11 mouse cellular contexts compared by ENCODE assay signal in genomic region chr6:125193390-125193789, GRCm38 (mm10). TPM values are rescaled to one million over a fixed set of nuclear protein-coding genes. Genes with fewer than 3 reads are reported as not detected.
DNase-seq lines count a peak whose midpoint lies in the region; ATAC-seq and TF ChIP-seq lines count a peak whose summit lies in the region.
"Had no signal": no experiment of that assay in that cellular context is flagged by ENCODE, and none has a peak within 500 bp of the region (broad histone marks: within the 10 kb centered on the region; RNA-seq: fewer than 3 reads in every experiment).

No protein-coding gene starts in this region.

- no peak for TF ChIP-seq CTCF in E14TG2a.4 (conservative IDR thresholded peaks at IDR 0.05; ENCODE audit: low read length)
- TF ChIP-seq CTCF in thymus, adult 2 months (IDR thresholded peaks at IDR 0.05; ENCODE audit: borderline replicate concordance, control insufficient read depth, extremely low read depth, insufficient read depth, low read length, poor library complexity) = no peak

- H3K4me2 ChIP-seq in hindbrain, embryonic 14.5 days (replicated peaks) = peak overlapping the region; percentile 88; the same call in 1 of the 2 replicates
- H3K4me2 ChIP-seq in hindbrain, embryonic 16.5 days (ENCODE audit: low read length) = no peak overlapping the region; the same call in 1 of the 2 replicates

- TF ChIP-seq POLR2A in thymus, adult 2 months (IDR thresholded peaks at IDR 0.05; ENCODE audit: control insufficient read depth, extremely low read depth, insufficient read depth, low read length, poor library complexity) = no peak

- no peak overlapping the region for H3K9ac ChIP-seq in hindbrain, embryonic 14.5 days
- no peak overlapping the region for H3K9ac ChIP-seq in hindbrain, embryonic 16.5 days (ENCODE audit: low read depth, low read length)

- no peak overlapping the region for H3K4me3 ChIP-seq in hindbrain, embryonic 14.5 days (replicated peaks; ENCODE audit: low read length)
- no peak overlapping the region for H3K4me3 ChIP-seq in hindbrain, embryonic 16.5 days (ENCODE audit: low read length)
- peak overlapping the region; percentile 96 for H3K4me3 ChIP-seq in E14TG2a.4 (replicated peaks; ENCODE audit: low read length)
- H3K4me3 ChIP-seq in limb, embryonic 10.5 days = 0 out of 2 replicates have a peak overlapping the region, but pooled peaks have one; percentile 6
- H3K4me3 ChIP-seq in thymus, adult 2 months (ENCODE audit: control insufficient read depth, insufficient read depth, low read length) = no peak overlapping the region

- H3K27me3 ChIP-seq in hindbrain, embryonic 14.5 days (ENCODE audit: control insufficient read depth, insufficient read depth, low read length) = no peaks in the 10 kb centered on the region
- no peaks in the 10 kb centered on the region for H3K27me3 ChIP-seq in hindbrain, embryonic 16.5 days (replicated peaks; ENCODE audit: control insufficient read depth, insufficient read depth, low read length)
- no peaks in the 10 kb centered on the region for H3K27me3 ChIP-seq in E14TG2a.4 (ENCODE audit: insufficient read depth, low read length)
- no peaks in the 10 kb centered on the region for H3K27me3 ChIP-seq in limb, embryonic 10.5 days (ENCODE audit: low read depth, poor library complexity, severe bottlenecking)
- H3K27me3 ChIP-seq in thymus, adult 2 months (ENCODE audit: control insufficient read depth, insufficient read depth, low read length) = no peaks in the 10 kb centered on the region

- DNase-seq in hindbrain, embryonic 14.5 days (ENCODE audit: low spot score) = no peak
- peak; percentile 68 for DNase-seq in 416B (ENCODE audit: low read depth)
- no peak for DNase-seq in limb, embryonic 10.5 days (ENCODE audit: low spot score)
- DNase-seq in thymus, adult 2 months = no peak
- DNase-seq in left cerebral cortex, adult 18-20 months (ENCODE audit: low spot score in 2 of 2) = no peak
- DNase-seq: embryo, embryonic 11 days; gastrocnemius, postnatal 14 days; kidney, adult 11 months; thymus, postnatal 25 days had no signal

- no peaks in the 10 kb centered on the region for H3K9me3 ChIP-seq in hindbrain, embryonic 14.5 days (ENCODE audit: control insufficient read depth, low read length)
- no peaks in the 10 kb centered on the region for H3K9me3 ChIP-seq in hindbrain, embryonic 16.5 days (ENCODE audit: control insufficient read depth, low read length)
- H3K9me3 ChIP-seq in E14TG2a.4 (ENCODE audit: low read length) = no peaks in the 10 kb centered on the region
- H3K9me3 ChIP-seq in limb, embryonic 10.5 days (replicated peaks) = no peaks in the 10 kb centered on the region

- peaks cover 29% of the 10 kb centered on the region for H3K36me3 ChIP-seq in hindbrain, embryonic 14.5 days (replicated peaks; ENCODE audit: control insufficient read depth, insufficient read depth)
- peaks cover 9% of the 10 kb centered on the region; the same call in 1 of the 2 replicates for H3K36me3 ChIP-seq in hindbrain, embryonic 16.5 days (ENCODE audit: control insufficient read depth, insufficient read depth, low read length)
- H3K36me3 ChIP-seq in E14TG2a.4 (ENCODE audit: insufficient read depth, low read length) = peaks cover 39% of the 10 kb centered on the region
- peaks cover 46% of the 10 kb centered on the region for H3K36me3 ChIP-seq in limb, embryonic 10.5 days
- peaks cover 5% of the 10 kb centered on the region; the same call in 1 of the 2 replicates for H3K36me3 ChIP-seq in thymus, adult 2 months (ENCODE audit: control insufficient read depth, insufficient read depth, low read length)

- H3K27ac ChIP-seq in hindbrain, embryonic 14.5 days = no peak overlapping the region
- H3K27ac ChIP-seq in hindbrain, embryonic 16.5 days (ENCODE audit: low read depth, low read length) = no peak overlapping the region
- no peak overlapping the region for H3K27ac ChIP-seq in limb, embryonic 10.5 days
- H3K27ac ChIP-seq in thymus, adult 2 months (ENCODE audit: control insufficient read depth, insufficient read depth, low read length) = no peak overlapping the region

- H3K4me1 ChIP-seq in hindbrain, embryonic 14.5 days (replicated peaks; ENCODE audit: control insufficient read depth, insufficient read depth, low read length) = peaks cover 12% of the 10 kb centered on the region
- peaks cover 8% of the 10 kb centered on the region for H3K4me1 ChIP-seq in hindbrain, embryonic 16.5 days (ENCODE audit: control insufficient read depth, insufficient read depth, low read depth, low read length)
- H3K4me1 ChIP-seq in E14TG2a.4 (replicated peaks; ENCODE audit: low read depth, low read length) = peaks cover 67% of the 10 kb centered on the region
- peaks cover 21% of the 10 kb centered on the region for H3K4me1 ChIP-seq in limb, embryonic 10.5 days
- H3K4me1 ChIP-seq in thymus, adult 2 months (replicated peaks; ENCODE audit: control insufficient read depth, insufficient read depth, low read length) = peaks cover 2% of the 10 kb centered on the region

- ATAC-seq in hindbrain, embryonic 14.5 days (ENCODE audit: low FRiP score) = no peak
- ATAC-seq in hindbrain, embryonic 16.5 days = no peak

- WGBS in hindbrain, embryonic 14.5 days = 79% methylated on average over 7 of the region's 7 CpGs
- 80% methylated on average over 7 of the region's 7 CpGs for WGBS in hindbrain, embryonic 16.5 days
- 79% methylated on average over 7 of the region's 7 CpGs for WGBS in limb, embryonic 10.5 days
- WGBS in thymus, adult 2 months = 82% methylated on average over 7 of the region's 7 CpGs

RNA-seq across cellular contexts. Expression of gene Mrpl51, which starts 1.8 kb away (rescaled TPM):
- polyA plus RNA-seq in hindbrain, embryonic 14.5 days (2014; fragmentation: Nextera tagmentation; extraction: Ambion mirVana) = 140 and 142 TPM in 2 replicates
- polyA plus RNA-seq in hindbrain, embryonic 16.5 days (2015; fragmentation: Nextera tagmentation; extraction: Ambion mirVana) = 140 and 154 TPM in 2 replicates
- 213 and 231 TPM in 2 replicates for polyA plus RNA-seq in limb, embryonic 10.5 days (2016; fragmentation: Nextera tagmentation; extraction: Ambion mirVana)
- polyA plus RNA-seq in thymus, adult 2 months (2012; rRNA removed) = 68.1 and 70.7 TPM in 2 replicates
- 10 to 100 TPM; 69.7 to 81.2 TPM for total RNA-seq in left cerebral cortex, adult 18-20 months (2021)

RNA-seq across cellular contexts. Expression of gene Ncapd2, which starts 1.9 kb away (rescaled TPM):
- 40.1 and 40.7 TPM in 2 replicates for polyA plus RNA-seq in hindbrain, embryonic 14.5 days (2014; fragmentation: Nextera tagmentation; extraction: Ambion mirVana)
- 37.7 and 50.2 TPM in 2 replicates for polyA plus RNA-seq in hindbrain, embryonic 16.5 days (2015; fragmentation: Nextera tagmentation; extraction: Ambion mirVana)
- polyA plus RNA-seq in limb, embryonic 10.5 days (2016; fragmentation: Nextera tagmentation; extraction: Ambion mirVana) = 285 and 288 TPM in 2 replicates
- polyA plus RNA-seq in thymus, adult 2 months (2012; rRNA removed) = 430 and 598 TPM in 2 replicates
- total RNA-seq in left cerebral cortex, adult 18-20 months (2021) = 10 to 100 TPM; 22.0 to 24.4 TPM

RNA-seq across cellular contexts. Expression of gene Vamp1, which starts 22.0 kb away (rescaled TPM):
- polyA plus RNA-seq in hindbrain, embryonic 14.5 days (2014; fragmentation: Nextera tagmentation; extraction: Ambion mirVana) = 12.6 and 15.8 TPM in 2 replicates
- 41.2 and 52.8 TPM in 2 replicates for polyA plus RNA-seq in hindbrain, embryonic 16.5 days (2015; fragmentation: Nextera tagmentation; extraction: Ambion mirVana)
- polyA plus RNA-seq in limb, embryonic 10.5 days (2016; fragmentation: Nextera tagmentation; extraction: Ambion mirVana) = 3.2 and 3.9 TPM in 2 replicates
- 372 and 423 TPM in 2 replicates for polyA plus RNA-seq in thymus, adult 2 months (2012; rRNA removed)
- 100 to 1,000 TPM; 111 to 145 TPM for total RNA-seq in left cerebral cortex, adult 18-20 months (2021)

RNA-seq across cellular contexts. Expression of gene Gapdh, which starts 27.1 kb away (rescaled TPM):
- 1,428 and 1,660 TPM in 2 replicates for polyA plus RNA-seq in hindbrain, embryonic 14.5 days (2014; fragmentation: Nextera tagmentation; extraction: Ambion mirVana)
- 1,587 and 1,624 TPM in 2 replicates for polyA plus RNA-seq in hindbrain, embryonic 16.5 days (2015; fragmentation: Nextera tagmentation; extraction: Ambion mirVana)
- 2,585 and 3,112 TPM in 2 replicates for polyA plus RNA-seq in limb, embryonic 10.5 days (2016; fragmentation: Nextera tagmentation; extraction: Ambion mirVana)
- 3,688 and 4,326 TPM in 2 replicates for polyA plus RNA-seq in thymus, adult 2 months (2012; rRNA removed)
- 1,000 to 10,000 TPM; 2,618 to 2,651 TPM for total RNA-seq in left cerebral cortex, adult 18-20 months (2021)

RNA-seq across cellular contexts. Expression of gene Tapbpl, which starts 38.3 kb away (rescaled TPM):
- polyA plus RNA-seq in hindbrain, embryonic 14.5 days (2014; fragmentation: Nextera tagmentation; extraction: Ambion mirVana) = 4.7 and 5.3 TPM in 2 replicates
- polyA plus RNA-seq in hindbrain, embryonic 16.5 days (2015; fragmentation: Nextera tagmentation; extraction: Ambion mirVana) = 7.7 and 9.1 TPM in 2 replicates
- polyA plus RNA-seq in limb, embryonic 10.5 days (2016; fragmentation: Nextera tagmentation; extraction: Ambion mirVana) = 1.0 and 1.8 TPM in 2 replicates
- polyA plus RNA-seq in thymus, adult 2 months (2012; rRNA removed) = 64.2 and 67.6 TPM in 2 replicates
- 1 to 10 TPM; 6.5 to 6.8 TPM for total RNA-seq in left cerebral cortex, adult 18-20 months (2021)

Comparison
In these comparisons a context has a peak if more than half of its experiments do, and no peak if none do; other contexts are left out.
1. H3K4me3 ChIP-seq: peak in E14TG2a.4 (single experiment) and limb, embryonic 10.5 days (single experiment); none in hindbrain, embryonic 14.5 days (single experiment), hindbrain, embryonic 16.5 days (single experiment) and thymus, adult 2 months (single experiment).